Mouse (Mus musculus) midbrain, postnatal 0 days (tissue): ENCODE data around the gene Ttc30a2. TPM values are rescaled to one million over a fixed set of nuclear protein-coding genes. Genes with fewer than 3 reads are reported as not detected.
A peak's percentile ranks its signal among the peaks of the same experiment; 100 is the strongest.
"Not testable (repeated sequence)": the region's sequence is repeated elsewhere in the genome, so short reads cannot be mapped to it uniquely, and the experiment has no call there.

Experiments
- ATAC-seq: fragments of 200-750 bp; cut with Nextera tagmentation; 2 replicates; pipeline ENCODE4 v1.8.0; 2017; ENCODE audit warnings: moderate number of reproducible peaks, mild to moderate bottlenecking, moderate TSS enrichment, moderate library complexity; ENCODE audit not compliant: low FRiP score
- DNase-seq: peaks from one replicate; pipeline ENCODE4 v3.0.0-alpha.2; 2015; ENCODE audit warnings: low spot score
- H3K27ac ChIP-seq: fragments of 300-500 bp; sonication (generic); 2 replicates; pipeline ENCODE4 v1.5.1; 2014; ENCODE audit warnings: low read depth, mild to moderate bottlenecking, low read length, mixed read lengths
- H3K27me3 ChIP-seq: fragments of 300-500 bp; sonication (generic); 2 replicates; pipeline ENCODE4 v1.6.1; 2014; ENCODE audit warnings: low read length, control low read depth, mixed read lengths; ENCODE audit not compliant: insufficient read depth
- H3K36me3 ChIP-seq: fragments of 300-500 bp; sonication (generic); 2 replicates; pipeline ENCODE4 v1.6.1; 2014; ENCODE audit warnings: low read length, control low read depth, mixed read lengths; ENCODE audit not compliant: insufficient read depth
- H3K4me1 ChIP-seq: fragments of 300-500 bp; sonication (generic); 2 replicates; pipeline ENCODE4 v1.6.1; 2014; ENCODE audit warnings: mild to moderate bottlenecking, control low read depth, antibody characterized with exemption, low read length, mixed read lengths; ENCODE audit not compliant: insufficient read depth
- H3K4me2 ChIP-seq: fragments of 300-500 bp; sonication (generic); 2 replicates; pipeline ENCODE4 v1.6.1; 2014; ENCODE audit warnings: low read depth, mild to moderate bottlenecking, low read length, mixed read lengths; ENCODE audit not compliant: poor library complexity, severe bottlenecking
- H3K4me3 ChIP-seq: fragments of 300-500 bp; sonication (generic); 2 replicates; pipeline ENCODE4 v1.5.1; 2014; ENCODE audit warnings: low read depth, mild to moderate bottlenecking, low read length, moderate library complexity
- H3K9ac ChIP-seq: fragments of 300-500 bp; sonication (generic); replicated peaks from 2 replicates; pipeline ENCODE4 v1.6.1; 2014; ENCODE audit warnings: mild to moderate bottlenecking, low read length, moderate library complexity, mixed read lengths; ENCODE audit not compliant: poor library complexity, severe bottlenecking
- H3K9me3 ChIP-seq: fragments of 300-500 bp; sonication (generic); 2 replicates; pipeline ENCODE4 v1.6.1; 2016; ENCODE audit warnings: low read length, control low read depth
- CTCF ChIP-seq: IDR thresholded peaks from 2 replicates; pipeline ENCODE4 v1.5.1; 2016; ENCODE audit warnings: antibody characterized with exemption, mild to moderate bottlenecking
- WGBS: fragments of 180-500 bp; shearing (Covaris S2); extraction: QIAGEN DNeasy Blood & Tissue Kit; methylation state at CpG from one replicate; pipeline ENCODE4 v1.1.7; 2014; 5-methylcytosine and 5-hydroxymethylcytosine counted together
- polyA plus RNA-seq: library from polyadenylated mRNA; unstranded; fragments of >200 nt; fragmentation: Nextera tagmentation; extraction: Ambion mirVana; gene quantifications from 2 replicates; pipeline ENCODE4 v1.2.1, GENCODE M21; 2015
- total RNA-seq: library from RNA; depleted of rRNA; stranded (reverse); fragments of >200 nt; gene quantifications from 2 replicates; pipeline ENCODE4 v1.2.3, GENCODE M21; 2014; rRNA removed

Ttc30a2 gene
- total RNA-seq (1.1 and 1.9 TPM in 2 replicates), polyA plus RNA-seq (0.36 and 0.39 TPM in 2 replicates)

DNA sequence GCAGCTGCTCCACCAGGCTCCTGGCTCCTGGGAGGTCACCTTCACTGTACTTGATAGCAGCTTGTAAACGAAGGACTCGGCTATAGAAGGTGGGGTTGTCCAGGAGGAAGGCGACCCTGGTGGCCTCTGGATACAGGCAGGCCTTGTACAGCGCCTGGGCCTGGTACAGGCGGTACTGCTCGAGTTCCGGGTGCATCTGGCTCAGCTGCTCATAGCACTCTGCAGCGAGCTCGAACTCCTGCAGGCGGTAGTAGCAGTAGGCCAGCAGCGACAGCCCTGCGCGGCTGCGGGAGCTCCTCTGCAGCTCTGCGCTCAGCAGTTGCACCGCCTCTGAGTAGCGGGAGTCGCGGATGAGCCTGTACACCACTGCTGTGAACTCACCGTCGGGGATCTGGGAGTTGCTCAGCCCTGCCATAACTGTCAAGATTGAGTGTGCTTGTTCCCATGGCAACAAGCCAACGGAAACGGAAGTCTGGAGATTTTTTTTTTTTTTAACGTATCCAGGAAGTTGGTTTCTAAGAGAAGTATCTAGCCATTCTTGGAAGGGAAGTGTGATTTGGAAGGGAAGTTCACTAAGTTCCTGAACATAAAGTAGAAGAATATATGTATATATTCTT, at the start of gene Ttc30a2:
Gene Ttc30a2, minus strand, starts transcription at position 419 of the 617 bp plus-strand sequence.
- not testable (repeated sequence) for H3K4me3 ChIP-seq, H3K27ac ChIP-seq, H3K9me3 ChIP-seq, ATAC-seq, H3K9ac ChIP-seq, H3K27me3 ChIP-seq, H3K4me1 ChIP-seq, H3K4me2 ChIP-seq, H3K36me3 ChIP-seq
- peak; percentile 68 for DNase-seq
- WGBS, result 27% methylated on average over 15 of the region's 24 CpGs

DNA sequence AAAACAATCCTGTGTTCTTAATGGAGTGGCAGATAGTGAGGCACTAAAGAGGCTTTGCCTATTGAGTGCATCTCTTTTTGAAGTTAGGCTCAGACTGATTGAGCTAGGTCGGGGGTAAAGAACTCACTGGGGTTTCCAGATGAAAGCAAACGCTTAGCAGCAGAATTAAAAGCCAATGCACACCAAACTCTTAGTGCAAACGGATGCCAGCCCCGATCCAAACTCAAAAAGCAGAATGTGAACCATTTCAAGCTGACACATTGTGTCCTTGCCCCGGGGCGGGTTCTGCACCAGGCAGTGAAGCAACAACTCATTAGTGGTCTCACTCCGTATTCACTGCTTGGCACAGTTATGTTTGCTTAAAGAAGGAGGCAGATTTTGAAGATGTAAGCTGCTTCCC, 38.9 kb upstream of the Ttc30a2 start:
- H3K36me3 ChIP-seq, result no peaks in the 10 kb centered on the region
- H3K9ac ChIP-seq, result no peak overlapping the region
- H3K27me3 ChIP-seq, result no peaks in the 10 kb centered on the region
- no peaks in the 10 kb centered on the region for H3K9me3 ChIP-seq
- DNase-seq (peak; percentile 66), ATAC-seq (peak; percentile 47; the same call in 1 of the 2 replicates)
- H3K4me3 ChIP-seq, result no peak overlapping the region
- 3% methylated on average over 7 of the region's 7 CpGs for WGBS
- peak overlapping the region; percentile 13 for H3K27ac ChIP-seq
- no peak overlapping the region for H3K4me2 ChIP-seq
- H3K4me1 ChIP-seq, result no peaks in the 10 kb centered on the region
- no peak for TF ChIP-seq CTCF

DNA sequence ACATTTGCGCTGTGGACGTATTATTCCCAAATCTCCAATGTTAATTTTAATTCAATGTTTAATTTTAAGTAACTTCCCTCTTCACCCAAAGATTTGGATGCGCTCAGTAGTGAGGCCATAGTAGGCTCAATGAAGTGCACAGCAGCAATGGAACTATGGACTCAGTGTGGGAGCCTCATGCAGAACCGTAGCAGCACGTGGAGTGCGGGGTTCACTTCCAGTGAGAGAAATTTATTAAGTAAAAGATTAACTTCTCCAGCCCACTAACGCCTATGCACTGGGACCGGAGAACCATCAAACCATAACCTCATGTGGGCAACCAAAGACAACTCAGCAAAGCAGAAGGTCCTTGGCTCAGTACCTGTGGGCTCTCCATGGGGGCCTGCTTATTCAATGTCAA, 38.2 kb upstream of the Ttc30a2 start:
- Histone ChIP-seq H3K36me3 (no peaks in the 10 kb centered on the region), H3K4me1 (no peaks in the 10 kb centered on the region), H3K9ac (no peak overlapping the region), H3K27me3 (no peaks in the 10 kb centered on the region), H3K27ac (no peak overlapping the region), H3K9me3 (no peaks in the 10 kb centered on the region), H3K4me3 (no peak overlapping the region), H3K4me2 (no peak overlapping the region)
- 72% methylated on average over 8 of the region's 8 CpGs for WGBS
- TF ChIP-seq CTCF, result no peak
- ATAC-seq (no peak), DNase-seq (no peak)

DNA sequence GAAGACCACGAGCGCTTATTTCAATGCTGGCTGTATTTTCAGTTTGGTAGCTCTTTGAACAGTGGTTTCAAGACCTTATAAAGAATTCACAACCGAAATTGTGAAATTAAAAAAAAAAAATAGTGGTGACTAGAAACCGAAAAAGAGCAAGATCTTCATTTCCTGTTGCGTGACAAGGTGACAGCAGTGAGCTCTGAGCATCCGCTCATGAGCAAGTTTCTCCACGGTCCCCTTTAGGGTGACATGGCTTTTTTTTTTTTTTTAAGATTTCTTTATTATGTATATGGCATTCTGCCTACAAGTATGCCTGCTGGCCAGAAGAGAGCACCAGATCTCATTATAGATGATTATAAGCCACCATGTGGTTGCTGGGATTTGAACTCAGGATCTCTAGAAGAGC, 37.5 kb upstream of the Ttc30a2 start:
- Histone ChIP-seq H3K4me1 (no peaks in the 10 kb centered on the region), H3K9ac (no peak overlapping the region), H3K9me3 (no peaks in the 10 kb centered on the region), H3K36me3 (no peaks in the 10 kb centered on the region), H3K27ac (no peak overlapping the region), H3K4me2 (no peak overlapping the region), H3K4me3 (no peak overlapping the region), H3K27me3 (no peaks in the 10 kb centered on the region)
- DNase-seq (no peak), ATAC-seq (no peak)
- WGBS, result 91% methylated on average over 7 of the region's 7 CpGs
- TF ChIP-seq CTCF, result no peak

DNA sequence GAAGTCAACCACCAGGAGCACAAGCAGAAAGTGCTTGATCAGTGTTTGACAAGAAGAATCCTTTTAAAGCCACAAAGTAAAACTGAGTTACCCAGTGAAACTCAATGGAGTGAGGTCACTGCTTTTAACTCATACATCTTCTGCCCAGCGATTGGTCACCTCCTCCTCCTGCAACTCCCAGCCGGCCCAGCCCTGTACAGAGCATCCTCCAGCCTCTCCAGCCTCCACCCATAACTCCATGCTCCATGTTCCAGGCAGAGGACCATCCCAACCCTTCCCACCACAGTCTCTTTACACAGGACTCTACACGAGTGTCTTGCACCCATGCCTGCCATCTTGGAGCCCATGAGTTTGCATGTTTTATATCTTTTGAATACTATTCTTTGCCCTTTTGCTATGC, 36.7 kb upstream of the Ttc30a2 start:
- Histone ChIP-seq H3K27ac (no peak overlapping the region), H3K9me3 (no peaks in the 10 kb centered on the region), H3K4me1 (no peaks in the 10 kb centered on the region), H3K36me3 (no peaks in the 10 kb centered on the region), H3K27me3 (no peaks in the 10 kb centered on the region), H3K4me3 (no peak overlapping the region), H3K4me2 (no peak overlapping the region), H3K9ac (no peak overlapping the region)
- WGBS, result 93% methylated on average over 3 of the region's 3 CpGs
- no peak for ATAC-seq
- no peak for DNase-seq
- TF ChIP-seq CTCF, result no peak

DNA sequence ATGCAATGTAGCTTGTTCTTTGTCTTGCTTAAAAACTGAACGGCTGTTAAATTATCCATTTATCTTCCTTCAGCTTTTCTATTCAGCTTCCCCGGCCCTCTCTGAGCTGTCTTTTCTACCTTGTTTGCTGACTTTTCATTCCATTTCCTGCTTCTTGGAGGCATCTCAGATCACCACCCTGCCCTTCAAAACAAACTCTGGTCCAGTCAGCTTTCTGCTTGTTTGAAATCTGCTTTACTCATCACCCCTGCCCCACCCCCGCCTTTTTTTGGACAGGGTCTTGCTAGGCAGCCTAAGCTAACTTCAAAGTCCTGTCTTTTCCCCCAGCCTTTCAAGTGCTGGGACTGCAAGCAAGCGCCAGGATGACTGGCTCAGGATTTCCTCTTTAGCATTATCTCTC, 28.2 kb upstream of the Ttc30a2 start:
- H3K4me3 ChIP-seq, result no peak overlapping the region
- no peak overlapping the region for H3K4me2 ChIP-seq
- no peak overlapping the region for H3K27ac ChIP-seq
- no peaks in the 10 kb centered on the region for H3K36me3 ChIP-seq
- no peaks in the 10 kb centered on the region for H3K9me3 ChIP-seq
- WGBS, result 11% methylated on average over 4 of the region's 4 CpGs
- ATAC-seq (no peak), DNase-seq (no peak)
- H3K27me3 ChIP-seq, result no peaks in the 10 kb centered on the region
- H3K9ac ChIP-seq, result no peak overlapping the region
- no peaks in the 10 kb centered on the region for H3K4me1 ChIP-seq
- TF ChIP-seq CTCF, result no peak
